Comparison of ENCODE assay signal across 8 mouse cellular contexts in the genomic region with DNA sequence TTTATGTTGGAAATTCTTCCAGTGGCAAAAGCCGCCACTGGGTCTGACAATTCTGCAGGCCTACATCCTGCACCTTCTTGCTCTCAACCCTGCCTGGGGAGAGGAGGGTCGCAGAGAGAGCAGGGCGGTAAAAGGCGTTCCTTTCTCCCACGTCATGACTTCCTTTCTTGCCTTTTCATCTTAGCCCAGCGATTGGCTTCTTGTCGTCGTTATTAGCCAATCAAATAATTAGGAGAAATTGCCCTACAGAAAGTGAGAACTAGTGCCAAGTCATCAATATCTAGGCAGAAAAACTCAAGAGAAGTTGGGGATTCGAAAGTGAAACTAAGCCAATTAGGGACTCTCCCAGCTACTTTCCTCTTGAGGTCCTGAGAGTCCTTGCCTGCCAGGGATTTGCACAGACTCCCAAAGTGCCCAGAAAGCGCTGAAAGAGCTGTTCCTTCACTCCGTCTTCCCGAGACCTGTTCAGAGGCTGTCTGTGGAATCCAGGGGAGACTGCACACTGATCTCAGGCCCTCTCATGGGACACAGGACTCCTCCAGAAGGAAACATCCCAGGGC. TPM values are rescaled to one million over a fixed set of nuclear protein-coding genes. Genes with fewer than 3 reads are reported as not detected.
A peak's percentile ranks its signal among the peaks of the same experiment; 100 is the strongest.
DNase-seq lines count a peak whose midpoint lies in the region; ATAC-seq and TF ChIP-seq lines count a peak whose summit lies in the region.
"Not testable (repeated sequence)": the region's sequence is repeated elsewhere in the genome, so short reads cannot be mapped to it uniquely, and the experiment has no call there.

A gene (minus strand): TSS at position 138 of the 560 bp plus-strand sequence.
A gene (plus strand): TSS at position 352 of the 560 bp plus-strand sequence.

- 2% methylated on average over 12 of the region's 12 CpGs for WGBS in heart, embryonic 13.5 days
- 2% methylated on average over 12 of the region's 12 CpGs for WGBS in kidney, embryonic 16.5 days
- 2% methylated on average over 12 of the region's 12 CpGs for WGBS in midbrain, postnatal 0 days

- not testable (repeated sequence) for H3K36me3 ChIP-seq in C2C12 (ENCODE audit: control insufficient read depth, insufficient read depth); heart, embryonic 13.5 days; kidney, embryonic 16.5 days (ENCODE audit: insufficient read depth, low read length); midbrain, postnatal 0 days (ENCODE audit: insufficient read depth, low read length); splenic B cell, adult 2 months (ENCODE audit: control insufficient read depth, insufficient read depth, low read length, poor library complexity, severe bottlenecking)

- not testable (repeated sequence) for TF ChIP-seq CTCF in C2C12 (IDR thresholded peaks at IDR 0.05; ENCODE audit: control insufficient read depth, insufficient read depth, insufficient read length); midbrain, postnatal 0 days (IDR thresholded peaks at IDR 0.05)

- peak; percentile 94 for ATAC-seq in erythroblast, adult 5-6 weeks (replicated peaks; ENCODE audit: low FRiP score, poor library complexity, severe bottlenecking)
- peak; percentile 86 for ATAC-seq in heart, embryonic 13.5 days (ENCODE audit: extremely low read depth, insufficient number of reproducible peaks, low FRiP score, low TSS enrichment)
- peak; percentile 97 for ATAC-seq in kidney, embryonic 16.5 days (ENCODE audit: low FRiP score, low TSS enrichment)
- peak; percentile 91 for ATAC-seq in midbrain, postnatal 0 days (ENCODE audit: low FRiP score)

- not testable (repeated sequence) for H3K79me2 ChIP-seq in C2C12 (ENCODE audit: control insufficient read depth, insufficient read depth)

- peak within 1 kb of the TSS; percentile 40 for H3ac ChIP-seq in C2C12 (ENCODE audit: control insufficient read depth, insufficient read length, low read depth)

- peak; percentile 97 for DNase-seq in brain, adult 2 months (ENCODE audit: low read depth, low spot score)
- peak; percentile 69 for DNase-seq in liver
- DNase-seq in midbrain, postnatal 0 days (ENCODE audit: low spot score) = peak; percentile 94
- DNase-seq in splenic B cell, adult 2 months (ENCODE audit: low read depth, low spot score) = peak; percentile 95

- not testable (repeated sequence) for H3K79me3 ChIP-seq in C2C12 (ENCODE audit: low read depth)

- H3K27me3 ChIP-seq in C2C12 (ENCODE audit: control insufficient read depth, insufficient read depth, insufficient read length); heart, embryonic 13.5 days (replicated peaks); kidney, embryonic 16.5 days (ENCODE audit: insufficient read depth, low read length); midbrain, postnatal 0 days (ENCODE audit: insufficient read depth, low read length); splenic B cell, adult 2 months (ENCODE audit: control insufficient read depth, insufficient read depth, low read length, poor library complexity, severe bottlenecking): not testable (repeated sequence)

- H3K27ac ChIP-seq in heart, embryonic 13.5 days (replicated peaks) = peak within 1 kb of the TSS; percentile 59; the same call in 1 of the 2 replicates
- H3K27ac ChIP-seq in kidney, embryonic 16.5 days (ENCODE audit: low read length); midbrain, postnatal 0 days (ENCODE audit: low read depth, low read length): not testable (repeated sequence)

- not testable (repeated sequence) for H3K4me1 ChIP-seq in heart, embryonic 13.5 days; kidney, embryonic 16.5 days (ENCODE audit: insufficient read depth, low read length); midbrain, postnatal 0 days (ENCODE audit: insufficient read depth, low read length)

- H3K9me3 ChIP-seq in heart, embryonic 13.5 days; kidney, embryonic 16.5 days (ENCODE audit: low read length); midbrain, postnatal 0 days (ENCODE audit: low read length): not testable (repeated sequence)

- H3K4me3 ChIP-seq in C2C12 (ENCODE audit: insufficient read depth, poor library complexity, severe bottlenecking) = peak within 1 kb of the TSS; percentile 38
- H3K4me3 ChIP-seq in heart, embryonic 13.5 days = peak within 1 kb of the TSS; percentile 57
- peak within 1 kb of the TSS; percentile 47 for H3K4me3 ChIP-seq in kidney, embryonic 16.5 days (ENCODE audit: low read length)
- H3K4me3 ChIP-seq in midbrain, postnatal 0 days (ENCODE audit: low read depth, low read length) = peak within 1 kb of the TSS; percentile 33

- H3K4me2 ChIP-seq in heart, embryonic 13.5 days = peak within 1 kb of the TSS; percentile 80
- H3K4me2 ChIP-seq in kidney, embryonic 16.5 days (replicated peaks; ENCODE audit: low read depth, low read length) = peak within 1 kb of the TSS; percentile 73
- H3K4me2 ChIP-seq in midbrain, postnatal 0 days (ENCODE audit: low read depth, low read length, poor library complexity, severe bottlenecking) = peak within 1 kb of the TSS; percentile 51

- peak within 1 kb of the TSS; percentile 81 for H3K9ac ChIP-seq in heart, embryonic 13.5 days
- H3K9ac ChIP-seq in kidney, embryonic 16.5 days (replicated peaks; ENCODE audit: low read length) = peak within 1 kb of the TSS; percentile 61
- H3K9ac ChIP-seq in midbrain, postnatal 0 days (replicated peaks; ENCODE audit: low read length, poor library complexity, severe bottlenecking) = 0 out of 2 replicates have a peak within 1 kb of the TSS, but pooled peaks have one; percentile 36

RNA-seq across cellular contexts. Expression of the first gene that starts in this region (rescaled TPM):
- polyA plus RNA-seq in C2C12 (2012; fragmentation: generic; extraction: Trizol) = 21.7 TPM
- total RNA-seq in erythroblast, adult 5-6 weeks (2015; ENCODE audit: low replicate concordance) = 10.4 and 21.5 TPM in 2 replicates
- total RNA-seq in erythroblast, adult 5-6 weeks (2017; ENCODE audit: low replicate concordance) = 12.8 and 20.4 TPM in 2 replicates
- polyA plus RNA-seq in heart, embryonic 13.5 days (2015; fragmentation: Nextera tagmentation; extraction: Ambion mirVana) = 6.9 and 7.5 TPM in 2 replicates
- polyA plus RNA-seq in kidney, embryonic 16.5 days (2015; fragmentation: Nextera tagmentation; extraction: Ambion mirVana) = 13.9 and 16.0 TPM in 2 replicates
- total RNA-seq in midbrain, postnatal 0 days (2014; rRNA removed) = 11.5 and 11.8 TPM in 2 replicates
- 7.1 and 8.3 TPM in 2 replicates for polyA plus RNA-seq in midbrain, postnatal 0 days (2015; fragmentation: Nextera tagmentation; extraction: Ambion mirVana)

RNA-seq across cellular contexts. Expression of the second gene that starts in this region (rescaled TPM):
- polyA plus RNA-seq in C2C12 (2012; fragmentation: generic; extraction: Trizol) = not detected
- total RNA-seq in erythroblast, adult 5-6 weeks (2015; ENCODE audit: low replicate concordance) = not detected in 2 replicates
- not detected in 2 replicates for total RNA-seq in erythroblast, adult 5-6 weeks (2017; ENCODE audit: low replicate concordance)
- polyA plus RNA-seq in heart, embryonic 13.5 days (2015; fragmentation: Nextera tagmentation; extraction: Ambion mirVana) = not detected in 2 replicates
- polyA plus RNA-seq in kidney, embryonic 16.5 days (2015; fragmentation: Nextera tagmentation; extraction: Ambion mirVana) = 0.10 TPM in 1 of 2 replicates, not detected in the other
- total RNA-seq in midbrain, postnatal 0 days (2014; rRNA removed) = 0.16 TPM in 1 of 2 replicates, not detected in the other
- not detected in 2 replicates for polyA plus RNA-seq in midbrain, postnatal 0 days (2015; fragmentation: Nextera tagmentation; extraction: Ambion mirVana)
